Mouse (Mus musculus) forebrain, embryonic 15.5 days (tissue): ENCODE measurements around the gene Rp9. TPM values are rescaled to one million over a fixed set of nuclear protein-coding genes. Genes with fewer than 3 reads are reported as not detected.

Experiments used
- ATAC-seq: fragments of 200-750 bp; cut with Nextera tagmentation; replicated peaks from 2 replicates; pipeline ENCODE4 v1.8.0; 2017; ENCODE audit warnings: mild to moderate bottlenecking, moderate TSS enrichment, moderate library complexity
- H3K27ac ChIP-seq: fragments of 300-500 bp; sonication (generic); replicated peaks from 2 replicates; pipeline ENCODE4 v1.5.1; 2015; ENCODE audit warnings: mild to moderate bottlenecking, inconsistent platforms
- H3K27me3 ChIP-seq: fragments of 300-500 bp; sonication (generic); 2 replicates; pipeline ENCODE4 v1.6.1; 2015; ENCODE audit warnings: inconsistent platforms
- H3K36me3 ChIP-seq: fragments of 300-500 bp; sonication (generic); 2 replicates; pipeline ENCODE4 v1.6.1; 2015; ENCODE audit warnings: mild to moderate bottlenecking, inconsistent platforms
- H3K4me1 ChIP-seq: fragments of 300-500 bp; sonication (generic); 2 replicates; pipeline ENCODE4 v1.6.1; 2015; ENCODE audit warnings: inconsistent platforms
- H3K4me2 ChIP-seq: fragments of 300-500 bp; sonication (generic); replicated peaks from 2 replicates; pipeline ENCODE4 v1.6.1; 2015; ENCODE audit warnings: mild to moderate bottlenecking, inconsistent platforms
- H3K4me3 ChIP-seq: fragments of 300-500 bp; sonication (generic); 2 replicates; pipeline ENCODE4 v1.5.1; 2015; ENCODE audit warnings: mild to moderate bottlenecking, inconsistent platforms
- H3K9ac ChIP-seq: fragments of 300-500 bp; sonication (generic); replicated peaks from 2 replicates; pipeline ENCODE4 v1.6.1; 2015; ENCODE audit warnings: mild to moderate bottlenecking, inconsistent platforms
- H3K9me3 ChIP-seq: fragments of 300-500 bp; sonication (generic); 2 replicates; pipeline ENCODE4 v1.6.1; 2016; ENCODE audit warnings: inconsistent platforms
- WGBS: fragments of 180-500 bp; shearing (Covaris S2); methylation state at CpG from one replicate; pipeline ENCODE4 v1.1.7; 2015; ENCODE audit warnings: mixed read lengths; 5-methylcytosine and 5-hydroxymethylcytosine counted together
- polyA plus RNA-seq: library from polyadenylated mRNA; unstranded; fragments of >200 nt; fragmentation: Nextera tagmentation; extraction: Ambion mirVana; gene quantifications from 2 replicates; pipeline ENCODE4 v1.2.1, GENCODE M21; 2015

The Rp9 gene
- polyA plus RNA-seq, 1 experiment from 2014 or later: 71.5 TPM

DNA sequence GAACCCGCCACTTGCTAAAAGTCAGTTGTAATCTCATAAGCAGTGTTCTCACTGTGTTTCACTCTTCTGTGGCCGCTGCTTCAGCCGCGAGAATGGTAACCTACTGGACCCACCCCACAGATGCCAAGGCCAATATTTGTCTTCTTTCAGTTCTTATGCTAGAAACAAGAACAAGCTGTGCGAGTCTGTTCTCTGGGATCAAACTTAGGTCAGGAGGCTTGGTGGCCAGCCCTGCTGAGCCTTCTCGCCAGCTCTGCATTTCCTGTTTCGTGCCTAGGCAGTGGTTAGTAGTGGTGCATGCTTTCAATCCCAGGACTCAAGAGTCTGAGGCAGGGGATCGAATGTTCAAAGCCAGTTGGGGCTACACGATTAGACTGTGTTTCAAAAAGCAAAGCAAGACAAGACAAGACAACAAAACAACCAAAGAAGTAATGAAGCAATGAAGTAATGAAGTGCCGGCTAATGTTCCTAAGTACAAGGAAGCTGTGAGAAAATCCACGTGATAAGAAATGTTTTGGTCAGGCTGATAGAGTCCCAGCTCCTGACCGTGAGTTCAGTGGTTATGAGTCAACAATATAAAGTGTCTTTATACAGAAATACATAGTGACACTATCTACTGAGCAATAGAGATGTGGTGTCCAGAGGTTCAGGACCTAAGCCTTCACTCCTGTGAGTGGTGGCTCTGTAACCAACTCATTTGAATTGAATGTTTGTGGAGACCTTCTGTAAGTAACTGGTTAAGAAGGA, 15.2 kb upstream of the Rp9 start:
- H3K9me3 ChIP-seq: no peaks in the 10 kb centered on the region
- H3K4me3 ChIP-seq: no peak overlapping the region
- ATAC-seq: no peak
- H3K36me3 ChIP-seq: no peaks in the 10 kb centered on the region
- no peak overlapping the region for H3K9ac ChIP-seq
- H3K27ac ChIP-seq: no peak overlapping the region
- H3K27me3 ChIP-seq: no peaks in the 10 kb centered on the region
- WGBS: 95% methylated on average over 12 of the region's 12 CpGs
- no peaks in the 10 kb centered on the region for H3K4me1 ChIP-seq
- H3K4me2 ChIP-seq: no peak overlapping the region

DNA sequence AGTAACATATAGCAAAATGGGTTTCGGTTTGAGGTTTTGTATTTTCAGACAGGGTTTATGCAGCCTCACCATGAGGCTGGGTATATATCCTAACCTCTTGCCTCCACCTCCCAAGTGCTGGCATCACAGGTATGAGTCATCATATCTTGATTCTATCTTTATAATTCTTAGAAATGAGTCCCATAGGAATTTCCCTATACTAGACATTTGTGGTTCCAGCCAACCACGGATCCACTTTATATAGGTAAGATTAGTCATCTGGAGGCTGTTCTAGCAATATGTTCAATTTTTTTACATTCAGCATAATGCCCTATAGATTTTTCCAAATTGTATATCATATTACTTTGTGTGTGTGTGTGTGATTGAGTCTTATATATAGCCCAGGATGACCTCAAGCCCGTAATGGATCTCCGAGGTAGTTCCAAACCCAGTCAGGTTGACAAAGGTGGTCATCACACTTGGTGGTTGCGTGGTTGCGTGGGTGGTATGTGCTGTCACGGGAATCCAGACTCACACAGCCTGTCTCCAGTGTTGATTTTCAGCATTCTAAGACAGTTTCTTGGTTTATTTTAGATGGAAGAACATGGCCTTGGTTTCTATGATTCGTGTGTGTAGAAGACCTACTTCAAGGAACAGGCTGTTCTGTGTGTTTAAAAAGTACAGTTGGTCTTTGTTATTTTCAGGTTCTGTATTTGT, 14.5 kb upstream of the Rp9 start:
- Histone ChIP-seq H3K4me1 (no peaks in the 10 kb centered on the region), H3K27ac (no peak overlapping the region), H3K27me3 (no peaks in the 10 kb centered on the region), H3K4me2 (no peak overlapping the region), H3K4me3 (no peak overlapping the region), H3K9ac (no peak overlapping the region), H3K9me3 (no peaks in the 10 kb centered on the region), H3K36me3 (no peaks in the 10 kb centered on the region)
- ATAC-seq: no peak
- WGBS: 92% methylated on average over 8 of the region's 8 CpGs

DNA sequence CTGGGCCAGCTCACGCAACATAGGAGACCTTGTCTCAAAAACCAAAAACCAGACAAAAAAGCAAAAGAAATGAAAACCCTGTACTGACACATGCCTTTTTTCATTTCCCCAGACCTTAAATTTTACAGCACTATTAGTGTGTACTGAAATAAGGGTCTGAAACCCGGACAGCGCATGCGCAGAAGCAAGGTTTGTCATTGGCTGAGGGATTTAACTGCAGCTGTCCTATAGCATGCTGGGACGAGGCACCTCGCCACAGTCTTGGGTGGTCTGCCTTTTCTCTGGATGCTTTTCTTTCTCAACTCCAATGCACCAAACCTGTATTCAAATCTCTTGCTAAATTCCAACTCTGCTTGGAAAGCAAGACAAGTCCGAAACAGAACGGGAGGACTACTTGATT, 9.4 kb upstream of the Rp9 start:
- H3K4me2 ChIP-seq: no peak overlapping the region
- no peak for ATAC-seq
- no peak overlapping the region for H3K27ac ChIP-seq
- H3K27me3 ChIP-seq: no peaks in the 10 kb centered on the region
- peaks cover 19% of the 10 kb centered on the region for H3K4me1 ChIP-seq
- no peaks in the 10 kb centered on the region for H3K9me3 ChIP-seq
- WGBS: 93% methylated on average over 8 of the region's 8 CpGs
- H3K36me3 ChIP-seq: no peaks in the 10 kb centered on the region
- no peak overlapping the region for H3K9ac ChIP-seq
- H3K4me3 ChIP-seq: no peak overlapping the region

DNA sequence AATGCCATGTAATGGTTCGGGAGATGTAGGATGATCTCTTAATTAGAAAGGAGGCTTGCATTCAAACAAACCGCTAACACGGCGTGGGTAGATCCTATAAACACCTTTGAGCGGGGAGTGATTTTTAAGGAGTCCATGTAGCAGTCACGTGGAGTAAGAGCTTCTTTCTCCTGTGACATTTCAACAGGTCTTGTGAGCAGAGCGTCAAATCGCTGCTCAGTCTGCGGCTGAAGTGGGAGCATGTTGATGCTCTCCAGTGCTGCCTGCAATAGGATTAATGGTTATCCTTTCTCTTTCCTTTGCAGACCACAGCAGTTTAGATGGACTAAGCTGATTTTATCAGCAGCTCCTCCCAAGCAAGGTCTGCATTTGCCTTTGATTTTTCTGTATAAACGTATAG, 6.7 kb upstream of the Rp9 start:
- Histone ChIP-seq H3K27me3 (no peaks in the 10 kb centered on the region), H3K4me3 (peak overlapping the region; percentile 71), H3K9ac (peak overlapping the region; percentile 68), H3K9me3 (no peaks in the 10 kb centered on the region), H3K27ac (peak overlapping the region; percentile 78; the same call in 1 of the 2 replicates), H3K4me2 (peak overlapping the region; percentile 88), H3K36me3 (no peaks in the 10 kb centered on the region), H3K4me1 (peaks cover 19% of the 10 kb centered on the region)
- 4% methylated on average over 10 of the region's 10 CpGs for WGBS
- ATAC-seq: no peak

DNA sequence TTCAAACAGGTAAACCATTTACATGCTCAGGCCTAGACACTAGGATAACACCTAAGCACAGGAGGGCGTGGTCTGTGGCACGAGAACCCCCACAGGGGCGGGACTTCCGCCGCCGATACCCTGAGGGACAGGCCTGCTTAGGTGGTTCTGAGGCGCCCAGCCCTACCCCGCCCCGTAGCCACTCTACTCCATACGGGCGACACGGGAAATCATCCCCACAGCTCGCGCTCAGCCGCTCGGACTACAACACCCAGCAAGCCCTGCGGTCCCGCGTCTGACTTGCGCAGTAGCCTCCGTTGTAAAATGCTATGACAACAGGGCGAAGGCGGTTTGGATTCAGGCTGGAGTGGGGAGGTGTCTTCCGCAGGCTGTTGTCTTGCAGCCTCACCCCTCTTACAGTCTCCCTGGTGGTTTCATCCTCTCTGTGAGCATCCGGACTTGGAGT, 5.9 kb upstream of the Rp9 start, which contains the start of gene Bbs9:
Bbs9 (plus strand) TSS at position 292 of the 445 bp plus-strand sequence.
- peak within 1 kb of the TSS; percentile 71 for H3K4me3 ChIP-seq

DNA sequence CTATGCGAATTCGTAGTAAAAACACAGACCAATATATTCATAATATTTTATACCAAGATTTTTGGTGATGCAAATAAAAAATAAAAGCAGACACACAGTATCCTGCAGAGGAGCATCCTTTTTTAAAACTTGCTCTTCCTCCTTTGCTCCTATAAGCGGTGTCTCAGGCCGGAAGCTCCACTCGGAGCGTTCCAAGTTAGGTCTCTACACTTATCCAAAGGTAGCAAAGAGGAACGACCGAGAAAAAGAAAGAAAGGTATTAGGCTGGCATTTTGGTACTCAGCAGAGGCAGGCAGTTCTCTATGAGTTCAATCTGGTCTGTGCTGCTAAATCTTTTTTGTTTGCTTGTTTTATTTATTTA, 664 bp downstream of the Rp9 start:
- no peak overlapping the region for H3K9ac ChIP-seq
- no peak overlapping the region; the same call in 1 of the 2 replicates for H3K27ac ChIP-seq
- ATAC-seq: no peak
- H3K4me1 ChIP-seq: peaks cover 12% of the 10 kb centered on the region
- no peak overlapping the region for H3K4me3 ChIP-seq
- H3K27me3 ChIP-seq: no peaks in the 10 kb centered on the region
- no peaks in the 10 kb centered on the region for H3K9me3 ChIP-seq
- H3K36me3 ChIP-seq: 0 out of 2 replicates have a peak, but pooled peaks cover 3% of the 10 kb centered on the region
- WGBS: 80% methylated on average over 8 of the region's 8 CpGs
- no peak overlapping the region for H3K4me2 ChIP-seq

More for the DNA sequence above, 5.9 kb upstream of the Rp9 start, which contains the start of gene Bbs9:
- Histone ChIP-seq H3K27ac (peak within 1 kb of the TSS; percentile 78), H3K9ac (peak within 1 kb of the TSS; percentile 68), H3K9me3 (no peaks in the 10 kb centered on the region), H3K4me1 (peaks cover 19% of the 10 kb centered on the region), H3K27me3 (no peaks in the 10 kb centered on the region), H3K4me2 (peak within 1 kb of the TSS; percentile 88), H3K36me3 (no peaks in the 10 kb centered on the region)
- under 1% methylated on average over 25 of the region's 25 CpGs for WGBS
- ATAC-seq: peak; percentile 100

DNA sequence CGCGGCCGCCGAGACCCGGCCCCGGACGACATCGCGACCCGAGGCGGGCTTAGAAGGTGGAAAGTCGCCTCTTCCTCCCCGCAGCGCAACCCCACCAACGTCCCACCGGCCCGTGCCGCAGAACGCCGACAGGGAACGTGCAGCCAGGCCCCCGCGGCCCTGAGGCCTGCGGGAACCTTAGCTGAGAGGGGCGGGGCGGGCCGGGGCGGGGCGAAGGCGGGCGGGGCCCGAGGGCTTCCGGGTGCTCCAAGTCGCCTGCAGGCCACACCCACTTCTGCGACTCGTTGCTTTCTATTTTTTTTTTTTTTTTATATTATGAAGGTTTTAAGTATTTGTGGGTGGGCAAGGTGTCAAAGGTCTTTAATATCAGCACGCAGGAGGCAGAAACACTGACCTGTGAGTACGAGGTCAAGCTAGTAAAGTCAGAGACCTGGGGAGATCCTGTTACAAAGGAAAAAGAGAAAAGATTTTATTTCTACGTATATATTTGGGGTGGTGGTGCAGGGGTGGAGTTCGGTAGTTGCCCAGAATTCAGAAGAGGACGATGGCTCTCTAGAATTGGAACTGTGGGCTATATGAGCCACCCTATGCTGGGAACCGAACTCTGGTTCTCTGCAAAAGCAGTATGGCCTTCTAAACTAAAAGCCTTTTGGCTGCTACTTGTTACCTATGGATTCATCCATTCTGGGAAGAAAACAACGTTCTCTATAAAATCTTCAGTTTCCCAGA, 1.2 kb downstream of the Rp9 start:
- H3K36me3 ChIP-seq: 0 out of 2 replicates have a peak, but pooled peaks cover 3% of the 10 kb centered on the region
- peaks cover 12% of the 10 kb centered on the region for H3K4me1 ChIP-seq
- WGBS: 3% methylated on average over 43 of the region's 43 CpGs
- H3K4me3 ChIP-seq: peak overlapping the region; percentile 87
- H3K27ac ChIP-seq: peak overlapping the region; percentile 92
- no peaks in the 10 kb centered on the region for H3K9me3 ChIP-seq
- no peaks in the 10 kb centered on the region for H3K27me3 ChIP-seq
- ATAC-seq: peak; percentile 91
- peak overlapping the region; percentile 58 for H3K4me2 ChIP-seq
- H3K9ac ChIP-seq: peak overlapping the region; percentile 90

DNA sequence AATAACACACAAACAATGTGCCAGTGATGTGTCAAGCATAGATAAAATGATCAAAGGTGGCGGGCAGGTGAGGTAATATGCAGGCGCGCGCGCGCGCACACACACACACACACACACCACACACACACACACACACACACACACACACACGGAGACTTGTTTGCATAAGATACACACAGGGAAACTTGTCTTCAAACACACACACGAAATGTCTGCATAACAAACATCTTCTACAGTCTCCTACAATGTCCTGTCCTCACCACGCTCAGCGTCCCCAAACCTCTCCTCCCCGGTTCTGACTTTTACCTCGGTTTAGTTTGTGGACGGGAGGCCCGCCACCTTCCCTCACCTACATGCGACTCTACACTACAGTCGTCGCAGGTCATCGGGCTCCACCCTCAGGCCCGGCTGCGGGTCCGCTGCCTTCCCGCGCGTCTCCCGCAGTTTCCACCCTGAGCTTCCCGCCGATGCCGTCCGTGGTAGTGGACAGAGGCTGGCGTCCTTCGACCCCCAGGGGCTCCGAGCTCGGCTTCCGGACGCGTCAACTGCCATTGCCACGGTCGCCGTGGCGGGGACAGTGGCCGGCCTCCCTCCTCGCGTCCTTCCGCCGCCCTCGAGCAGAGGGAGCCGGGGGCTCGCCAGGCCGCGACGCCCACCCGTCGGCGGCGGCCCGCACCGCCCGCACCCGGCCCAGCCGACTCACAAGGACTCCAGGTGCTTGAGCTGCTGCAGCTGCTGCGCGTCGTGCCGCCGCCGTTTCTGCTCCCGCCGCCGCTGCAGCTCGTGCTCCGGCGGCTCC, 2.0 kb downstream of the Rp9 start:
- Histone ChIP-seq H3K4me3 (peak overlapping the region; percentile 87), H3K27ac (peak overlapping the region; percentile 92), H3K36me3 (0 out of 2 replicates have a peak, but pooled peaks cover 3% of the 10 kb centered on the region), H3K9me3 (no peaks in the 10 kb centered on the region), H3K9ac (peak overlapping the region; percentile 90), H3K4me1 (peaks cover 12% of the 10 kb centered on the region), H3K4me2 (peak overlapping the region; percentile 58), H3K27me3 (no peaks in the 10 kb centered on the region)
- ATAC-seq: peak; percentile 80
- WGBS: under 1% methylated on average over 73 of the region's 73 CpGs

DNA sequence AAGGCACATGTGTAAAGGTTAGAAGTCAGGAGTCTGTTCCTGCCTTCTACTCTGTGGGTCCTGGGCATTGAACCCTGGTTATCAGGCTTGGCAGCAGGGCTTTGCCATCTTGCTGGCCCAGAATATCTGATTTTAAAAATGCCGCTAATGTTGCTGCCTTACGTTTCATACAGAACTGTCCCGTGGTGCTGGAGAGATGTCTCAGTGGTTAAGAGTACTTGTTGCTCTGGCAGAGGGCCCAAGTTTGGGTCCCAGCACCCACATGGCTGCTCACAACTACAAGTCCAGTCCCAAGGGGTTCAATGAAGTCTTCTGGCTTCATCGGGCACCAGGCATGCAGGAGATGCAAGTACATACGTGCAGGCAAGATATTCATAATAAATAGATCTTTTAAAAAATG, 3.3 kb downstream of the Rp9 start:
- H3K27me3 ChIP-seq: no peaks in the 10 kb centered on the region
- WGBS: 95% methylated on average over 5 of the region's 5 CpGs
- H3K36me3 ChIP-seq: 0 out of 2 replicates have a peak, but pooled peaks cover 3% of the 10 kb centered on the region
- H3K4me3 ChIP-seq: no peak overlapping the region
- H3K4me1 ChIP-seq: peaks cover 12% of the 10 kb centered on the region
- no peak for ATAC-seq
- H3K9ac ChIP-seq: no peak overlapping the region
- no peak overlapping the region for H3K4me2 ChIP-seq
- no peak overlapping the region for H3K27ac ChIP-seq
- H3K9me3 ChIP-seq: no peaks in the 10 kb centered on the region

DNA sequence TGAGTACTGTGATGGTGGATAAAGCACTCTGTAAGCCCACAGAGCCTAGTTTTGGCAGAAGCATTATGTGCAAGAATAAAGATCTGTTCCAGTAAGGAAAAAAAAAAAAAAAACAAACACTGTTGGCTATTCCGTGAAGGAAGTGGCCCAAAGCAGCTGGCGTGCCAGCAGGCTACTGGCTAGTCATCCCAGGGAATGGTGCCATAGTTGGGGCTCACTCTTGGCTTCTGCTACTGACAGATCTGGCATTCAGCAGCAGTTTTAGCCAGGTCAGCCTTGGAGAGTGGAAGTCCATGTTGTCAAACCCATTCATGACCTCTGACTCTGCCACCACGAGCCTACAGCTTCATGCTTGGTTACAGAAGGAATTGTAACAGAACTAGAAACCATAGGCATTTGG, 7.6 kb downstream of the Rp9 start:
- no peak for ATAC-seq
- 67% methylated on average over 3 of the region's 3 CpGs for WGBS

DNA sequence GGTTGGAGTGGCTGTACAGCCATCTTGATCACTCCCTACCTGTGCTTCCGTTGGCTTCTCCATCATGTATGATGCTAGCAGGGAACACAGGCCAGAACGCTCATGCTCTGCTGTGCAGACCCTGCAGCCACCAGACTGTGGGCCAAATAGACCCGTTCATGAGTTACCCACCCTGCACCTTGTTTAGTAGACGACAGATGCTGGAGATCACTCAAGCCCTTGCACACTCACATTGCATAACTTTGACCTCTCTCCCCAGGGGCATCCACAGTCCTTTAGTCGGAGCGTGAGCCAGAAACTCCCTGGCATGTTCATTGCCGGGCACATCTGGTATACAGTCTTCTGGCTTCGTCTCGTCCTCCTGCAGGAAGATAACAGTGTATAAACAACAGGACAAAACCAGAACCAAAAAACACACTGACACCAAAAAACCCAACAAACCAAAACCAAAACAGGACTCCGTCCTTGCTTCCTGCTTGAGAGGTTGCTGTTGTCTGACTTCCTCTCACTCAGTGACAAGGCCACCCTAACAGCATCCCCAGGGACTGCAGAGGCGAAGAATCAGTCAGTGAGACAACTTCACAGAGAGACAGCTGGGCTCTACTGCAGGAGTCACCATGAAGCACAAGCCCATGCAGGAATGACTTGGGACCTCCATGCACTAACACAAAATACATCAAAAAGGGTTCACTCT, 12.3 kb downstream of the Rp9 start:
- Histone ChIP-seq H3K27ac (no peak overlapping the region), H3K9me3 (no peaks in the 10 kb centered on the region), H3K4me3 (no peak overlapping the region), H3K4me2 (no peak overlapping the region), H3K9ac (no peak overlapping the region), H3K36me3 (peaks cover 60% of the 10 kb centered on the region), H3K4me1 (no peaks in the 10 kb centered on the region; the same call in 1 of the 2 replicates), H3K27me3 (no peaks in the 10 kb centered on the region)
- WGBS: 94% methylated on average over 11 of the region's 11 CpGs
- no peak for ATAC-seq

More for the DNA sequence above, 7.6 kb downstream of the Rp9 start:
- Histone ChIP-seq H3K4me1 (peaks cover 4% of the 10 kb centered on the region), H3K4me3 (no peak overlapping the region), H3K9ac (no peak overlapping the region), H3K27ac (no peak overlapping the region), H3K27me3 (no peaks in the 10 kb centered on the region), H3K9me3 (no peaks in the 10 kb centered on the region), H3K4me2 (no peak overlapping the region), H3K36me3 (peaks cover 18% of the 10 kb centered on the region)
